Mouse (Mus musculus) spleen, adult 2 months (tissue): ENCODE data around the gene Ces2h. TPM values are rescaled to one million over a fixed set of nuclear protein-coding genes. Genes with fewer than 3 reads are reported as not detected.

Experiments used
- DNase-seq, 2 experiments: peaks; one replicate each; pipeline versions ENCODE4 v3.0.0 to v3.0.0-alpha.2; 2012 to 2021; ENCODE audit warnings: low spot score in 2 of 2, low read depth in 1 of 2
- H3K27ac ChIP-seq: fragments of 200-500 bp; 2 replicates; pipeline ENCODE4 v1.5.1; 2012; ENCODE audit warnings: low read length, inconsistent platforms; ENCODE audit not compliant: insufficient read depth
- H3K27me3 ChIP-seq: fragments of 200-500 bp; 2 replicates; pipeline ENCODE4 v1.6.1; 2012; ENCODE audit warnings: mild to moderate bottlenecking, moderate library complexity, low read length, inconsistent platforms; ENCODE audit not compliant: control insufficient read depth, insufficient read depth
- H3K36me3 ChIP-seq: fragments of 200-500 bp; 2 replicates; pipeline ENCODE4 v1.6.1; 2012; ENCODE audit warnings: mild to moderate bottlenecking, low read length, inconsistent platforms; ENCODE audit not compliant: control insufficient read depth, insufficient read depth
- H3K4me1 ChIP-seq: fragments of 200-500 bp; 2 replicates; pipeline ENCODE4 v1.6.1; 2011; ENCODE audit warnings: inconsistent platforms; ENCODE audit not compliant: control insufficient read depth, insufficient read depth, insufficient read length
- H3K4me3 ChIP-seq: fragments of 200-500 bp; 2 replicates; pipeline ENCODE4 v1.5.1; 2011; ENCODE audit warnings: mild to moderate bottlenecking, inconsistent platforms; ENCODE audit not compliant: insufficient read depth, insufficient read length; ENCODE audit errors: extremely low read depth
- CTCF ChIP-seq: fragments of 200-500 bp; IDR thresholded peaks from 2 replicates; pipeline ENCODE4 v1.5.1; 2011; ENCODE audit warnings: mild to moderate bottlenecking, inconsistent platforms; ENCODE audit not compliant: insufficient read depth, insufficient read length, insufficient replicate concordance; ENCODE audit errors: extremely low read depth
- POLR2A ChIP-seq: fragments of 200-500 bp; IDR thresholded peaks from 2 replicates; pipeline ENCODE4 v1.6.1; 2011; ENCODE audit warnings: low read depth, low read length, inconsistent platforms
- WGBS: fragments of 180-500 bp; shearing (Covaris S2); methylation state at CpG from one replicate; pipeline ENCODE4 v1.1.7; 2018; 5-methylcytosine and 5-hydroxymethylcytosine counted together
- polyA plus RNA-seq: library from polyadenylated mRNA; depleted of rRNA; stranded (reverse); fragments of >200 nt; gene quantifications from 2 replicates; pipeline ENCODE4 v1.2.3, GENCODE M21; 2012; rRNA removed

Ces2h gene
- not detected in 2 replicates for polyA plus RNA-seq

- H3K36me3 ChIP-seq = no peaks in the 10 kb centered on the region
- TF ChIP-seq CTCF (no peak), POLR2A (no peak)
- WGBS = 62% methylated on average over 7 of the region's 7 CpGs
- no peak for DNase-seq
- H3K27ac ChIP-seq = no peak within 1 kb of the TSS
- no peak within 1 kb of the TSS for H3K4me3 ChIP-seq
- H3K27me3 ChIP-seq = no peaks in the 10 kb centered on the region
- H3K4me1 ChIP-seq = no peaks in the 10 kb centered on the region
Observed at GRCm38 (mm10) chr8:105000586-105000985, at the start of gene Ces2h. TSS of gene Ces2h (plus strand) at chr8:105000853.

GRCm38 (mm10) chr8:104961537-104961961, 39.1 kb upstream of the Ces2h start, which contains the start of gene Ces2g:
TSS of gene Ces2g (plus strand) at chr8:104961718.
- DNase-seq = no peak
- no peak for TF ChIP-seq POLR2A
- no peak for TF ChIP-seq CTCF

GRCm38 (mm10) chr8:104962229-104962901, 38.3 kb upstream of the Ces2h start:
- no peak for DNase-seq
- H3K36me3 ChIP-seq = no peaks in the 10 kb centered on the region
- 64% methylated on average over 8 of the region's 8 CpGs for WGBS
- H3K27ac ChIP-seq = no peak overlapping the region
- no peaks in the 10 kb centered on the region for H3K4me1 ChIP-seq
- no peak overlapping the region; the same call in 1 of the 2 replicates for H3K4me3 ChIP-seq
- no peaks in the 10 kb centered on the region; the same call in 1 of the 2 replicates for H3K27me3 ChIP-seq
- no peak for TF ChIP-seq CTCF
- TF ChIP-seq POLR2A = no peak

More at GRCm38 (mm10) chr8:104961537-104961961, 39.1 kb upstream of the Ces2h start, which contains the start of gene Ces2g:
- H3K4me1 ChIP-seq = no peaks in the 10 kb centered on the region
- peak within 1 kb of the TSS; percentile 42; the same call in 1 of the 2 replicates for H3K27ac ChIP-seq
- H3K36me3 ChIP-seq = no peaks in the 10 kb centered on the region
- H3K27me3 ChIP-seq = no peaks in the 10 kb centered on the region; the same call in 1 of the 2 replicates
- WGBS = 37% methylated on average over 5 of the region's 5 CpGs
- H3K4me3 ChIP-seq = no peak within 1 kb of the TSS

GRCm38 (mm10) chr8:104963375-104963894, 37.2 kb upstream of the Ces2h start:
- Histone ChIP-seq H3K27ac (no peak overlapping the region), H3K4me1 (no peaks in the 10 kb centered on the region), H3K36me3 (no peaks in the 10 kb centered on the region), H3K4me3 (peak overlapping the region; percentile 8; the same call in 1 of the 2 replicates), H3K27me3 (no peaks in the 10 kb centered on the region; the same call in 1 of the 2 replicates)
- no peak for DNase-seq
- 85% methylated on average over 4 of the region's 4 CpGs for WGBS
- TF ChIP-seq CTCF = no peak
- TF ChIP-seq POLR2A = no peak

- 96% methylated on average over 5 of the region's 5 CpGs for WGBS
Observed at GRCm38 (mm10) chr8:104984126-104984525, 16.5 kb upstream of the Ces2h start.

GRCm38 (mm10) chr8:104984942-104985341, 15.7 kb upstream of the Ces2h start:
- no peak for DNase-seq
- Histone ChIP-seq H3K27ac (no peak overlapping the region), H3K4me1 (no peaks in the 10 kb centered on the region), H3K27me3 (no peaks in the 10 kb centered on the region), H3K4me3 (no peak overlapping the region), H3K36me3 (no peaks in the 10 kb centered on the region)
- TF ChIP-seq POLR2A (no peak), CTCF (no peak)
- 90% methylated on average over 2 of the region's 2 CpGs for WGBS

More at GRCm38 (mm10) chr8:104984126-104984525, 16.5 kb upstream of the Ces2h start:
- no peak for TF ChIP-seq POLR2A
- no peak for TF ChIP-seq CTCF
- DNase-seq = no peak
- H3K4me1 ChIP-seq = no peaks in the 10 kb centered on the region
- H3K4me3 ChIP-seq = no peak overlapping the region
- H3K27ac ChIP-seq = no peak overlapping the region
- no peaks in the 10 kb centered on the region for H3K27me3 ChIP-seq
- no peaks in the 10 kb centered on the region for H3K36me3 ChIP-seq

GRCm38 (mm10) chr8:104998191-104998590, 2.5 kb upstream of the Ces2h start:
- Histone ChIP-seq H3K36me3 (no peaks in the 10 kb centered on the region), H3K4me3 (no peak overlapping the region), H3K4me1 (no peaks in the 10 kb centered on the region), H3K27ac (no peak overlapping the region), H3K27me3 (no peaks in the 10 kb centered on the region)
- WGBS = 76% methylated on average over 6 of the region's 6 CpGs
- DNase-seq = no peak
- TF ChIP-seq CTCF = no peak
- no peak for TF ChIP-seq POLR2A
